Mouse (Mus musculus) bone marrow, adult 2 months (tissue): Measurements from ENCODE around the gene Pde4c. TPM values are rescaled to one million over a fixed set of nuclear protein-coding genes. Genes with fewer than 3 reads are reported as not detected.

Experiments used
- H3K27ac ChIP-seq: fragments of 200-500 bp; 2 replicates; pipeline ENCODE4 v1.5.1; 2012; ENCODE audit warnings: low read depth, mild to moderate bottlenecking, control low read depth, inconsistent platforms, low read length; ENCODE audit not compliant: control insufficient read depth, poor library complexity, insufficient read depth
- H3K4me1 ChIP-seq: fragments of 200-500 bp; 2 replicates; pipeline ENCODE4 v1.6.1; 2011; ENCODE audit warnings: low read length; ENCODE audit not compliant: control insufficient read depth, insufficient read depth
- H3K4me3 ChIP-seq: fragments of 200-500 bp; replicated peaks from 2 replicates; pipeline ENCODE3; 2011; ENCODE audit warnings: mild to moderate bottlenecking, low read depth, low read length, control low read depth; ENCODE audit not compliant: control insufficient read depth
- CTCF ChIP-seq: fragments of 200-500 bp; IDR thresholded peaks from 2 replicates; pipeline ENCODE4 v1.5.1; 2011; ENCODE audit warnings: low read length, control low read depth; ENCODE audit not compliant: control insufficient read depth, insufficient read depth
- POLR2A ChIP-seq: fragments of 200-500 bp; IDR thresholded peaks from 2 replicates; pipeline ENCODE4 v1.6.1; 2011; ENCODE audit warnings: low read depth, mild to moderate bottlenecking, control low read depth, low read length, borderline replicate concordance; ENCODE audit not compliant: control insufficient read depth
- WGBS: fragments of 180-500 bp; shearing (Covaris S2); methylation state at CpG from one replicate; pipeline ENCODE4 v1.1.7; 2018; 5-methylcytosine and 5-hydroxymethylcytosine counted together
- polyA plus RNA-seq: library from polyadenylated mRNA; stranded (reverse); fragments of >200 nt; gene quantifications from 2 replicates; pipeline ENCODE4 v1.2.4, GENCODE M21; 2011; ENCODE audit warnings: low replicate concordance; ENCODE audit not compliant: missing spikeins, insufficient read depth, insufficient read length

Gene Pde4c
- polyA plus RNA-seq, 1 experiment, result 3.2 TPM

DNA sequence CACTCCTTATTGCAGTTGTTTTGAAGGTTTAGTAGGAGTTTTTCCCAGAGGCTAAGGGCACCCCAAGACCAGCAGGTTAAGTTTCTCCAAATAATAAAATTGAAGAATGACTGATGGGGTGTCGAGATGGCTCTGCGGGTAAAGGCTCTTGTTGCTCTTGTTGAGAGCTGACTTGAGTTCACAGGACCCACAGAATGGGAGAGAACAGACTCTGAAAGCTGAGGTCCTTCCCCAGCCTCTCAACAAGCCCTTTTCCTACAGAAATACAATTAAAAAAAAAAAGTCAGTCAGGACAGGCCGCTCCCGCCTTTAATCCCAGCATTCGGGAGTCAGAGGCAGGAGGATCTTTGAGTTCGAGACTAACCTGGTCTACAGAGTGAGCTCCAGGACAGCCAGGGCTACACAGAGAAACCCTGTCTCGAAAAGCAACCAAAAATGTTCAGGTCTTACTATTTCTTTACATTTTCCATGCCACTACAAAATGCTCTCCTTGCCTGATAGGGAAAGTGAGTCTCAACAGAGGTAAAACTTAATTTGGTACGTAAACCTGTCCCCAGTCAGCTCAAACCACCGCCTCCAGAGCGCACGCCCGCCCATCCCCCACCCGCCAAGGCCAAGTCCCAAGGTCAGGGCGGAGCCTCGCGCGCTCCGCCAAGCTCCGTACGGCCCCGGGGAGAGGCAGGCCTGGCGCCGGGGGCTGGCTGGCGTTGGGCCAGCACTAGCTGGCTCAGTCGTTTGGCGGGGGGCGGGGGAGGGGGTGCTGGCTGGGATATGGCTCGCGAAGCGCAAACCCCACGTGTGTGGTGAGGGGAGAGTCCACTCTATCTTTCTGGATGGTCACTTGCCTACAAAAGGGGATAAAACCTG lies 27.3 kb upstream of the Pde4c start:
- WGBS, result 3% methylated on average over 31 of the region's 31 CpGs
- H3K4me1 ChIP-seq, result peaks cover 8% of the 10 kb centered on the region
- TF ChIP-seq CTCF (no peak), POLR2A (peak; percentile 18; the same call in 1 of the 2 replicates)
- H3K27ac ChIP-seq, result peak overlapping the region; percentile 92
- H3K4me3 ChIP-seq, result no peak overlapping the region

DNA sequence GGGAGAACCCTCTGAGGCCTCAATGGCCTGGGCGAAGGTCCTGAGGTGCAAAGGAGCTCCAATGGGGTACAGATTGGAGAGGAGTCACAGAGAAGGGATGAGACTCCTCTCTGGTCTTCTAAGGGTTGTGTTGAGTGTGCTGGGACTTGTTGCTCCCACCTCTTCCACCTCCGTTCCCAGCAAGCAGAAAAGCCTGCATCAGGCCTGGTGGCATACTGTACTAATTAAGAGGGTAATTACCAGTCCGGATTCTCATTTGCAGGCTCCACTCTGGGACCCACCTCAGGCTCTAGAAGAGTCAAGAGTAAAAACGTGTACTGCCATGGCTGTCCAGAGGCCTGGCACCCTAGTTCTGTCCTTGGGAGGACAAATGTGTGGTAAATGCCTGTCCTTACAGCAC lies 26.6 kb upstream of the Pde4c start:
- Histone ChIP-seq H3K27ac (no peak overlapping the region), H3K4me3 (no peak overlapping the region), H3K4me1 (peaks cover 8% of the 10 kb centered on the region)
- 66% methylated on average over 4 of the region's 4 CpGs for WGBS
- TF ChIP-seq POLR2A, result no peak
- TF ChIP-seq CTCF, result no peak

DNA sequence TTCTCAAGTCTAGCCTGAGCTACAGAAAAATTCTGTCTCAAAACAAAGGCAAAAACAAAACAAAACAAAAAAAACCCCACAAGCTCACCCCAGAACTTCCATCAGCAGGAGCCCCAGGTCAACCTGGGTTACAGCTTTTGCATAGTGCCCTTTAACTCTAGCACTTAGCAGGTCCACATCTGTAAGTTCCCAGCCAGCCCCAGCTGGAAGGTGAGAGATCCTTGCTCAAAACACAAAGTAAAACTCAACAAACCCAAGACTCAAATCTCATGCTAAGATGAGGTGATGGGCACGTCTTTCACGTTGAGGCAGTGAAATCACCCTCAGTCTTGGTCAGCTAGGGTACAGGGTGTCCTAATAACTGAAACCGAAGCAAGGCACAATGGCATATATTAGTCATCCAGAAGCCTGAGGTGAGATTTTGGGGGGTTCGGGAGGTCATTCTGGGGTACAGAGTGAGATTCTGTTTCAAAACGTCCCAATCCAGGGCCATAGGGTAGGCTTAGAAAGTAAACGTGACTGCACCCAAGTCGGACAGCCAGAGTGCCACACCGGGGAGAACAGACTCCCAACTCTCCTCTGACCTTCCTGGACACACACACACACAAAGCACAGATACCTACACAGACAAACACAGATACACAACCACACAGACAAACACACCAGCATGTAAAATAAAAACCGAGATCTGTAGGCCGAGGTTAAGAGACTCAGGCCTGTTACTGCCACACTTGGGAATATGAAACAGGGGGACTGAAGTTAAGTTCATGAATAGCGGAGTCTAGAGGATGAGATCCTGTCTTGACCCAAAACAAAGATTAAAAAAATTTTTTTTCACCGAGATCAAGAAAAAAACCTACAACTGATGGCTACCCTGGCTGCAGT lies 25.9 kb upstream of the Pde4c start:
- TF ChIP-seq CTCF, result no peak
- TF ChIP-seq POLR2A, result no peak
- Histone ChIP-seq H3K27ac (peak overlapping the region; percentile 99), H3K4me3 (peak overlapping the region; percentile 11), H3K4me1 (peaks cover 8% of the 10 kb centered on the region)
- 67% methylated on average over 12 of the region's 12 CpGs for WGBS

DNA sequence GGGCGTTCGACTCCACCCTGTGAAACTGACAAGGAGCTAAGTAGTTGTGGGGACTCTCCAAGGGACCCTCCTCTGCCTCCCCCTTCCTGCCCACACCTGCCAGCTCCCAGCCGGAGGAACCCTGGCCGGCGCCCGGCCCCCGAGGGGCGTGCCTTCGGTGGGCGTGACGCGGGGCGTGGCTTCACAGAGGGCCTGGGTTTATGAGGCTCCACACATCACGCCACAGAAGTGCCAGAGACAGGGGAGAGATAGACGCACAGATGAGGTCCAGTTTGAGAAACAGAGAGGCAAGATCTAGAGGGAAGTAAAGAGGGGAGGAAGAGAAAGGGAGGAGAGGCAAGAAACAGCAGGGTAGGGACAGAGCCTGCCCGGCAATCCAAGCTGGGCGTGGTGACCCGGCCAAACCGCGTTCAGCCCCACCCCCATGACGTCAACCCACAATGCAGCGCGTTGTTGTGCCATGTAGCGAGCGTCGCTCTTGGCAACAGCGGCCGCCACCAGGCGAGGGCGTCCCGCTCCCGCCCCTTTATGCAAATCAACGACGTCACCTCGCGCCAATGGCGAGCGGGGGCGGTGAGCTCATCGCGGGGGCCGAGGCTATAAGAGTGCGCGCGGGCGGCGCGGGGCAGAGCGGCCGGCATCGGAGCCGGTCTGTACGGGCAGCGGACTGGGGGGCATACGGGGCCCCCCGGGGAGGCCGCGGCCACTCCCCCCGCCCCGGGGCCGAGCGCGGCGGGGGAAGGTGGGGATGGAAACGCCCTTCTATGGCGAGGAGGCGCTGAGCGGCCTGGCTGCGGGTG lies 25.0 kb upstream of the Pde4c start, which contains the start of gene Jund:
Gene Jund (plus strand): TSS at position 640 of the 800 bp plus-strand sequence.
- peak; percentile 98 for TF ChIP-seq POLR2A
- no peak for TF ChIP-seq CTCF
- Histone ChIP-seq H3K4me1 (peaks cover 6% of the 10 kb centered on the region), H3K4me3 (peak within 1 kb of the TSS; percentile 92), H3K27ac (peak within 1 kb of the TSS; percentile 99)
- WGBS, result 1% methylated on average over 69 of the region's 69 CpGs

DNA sequence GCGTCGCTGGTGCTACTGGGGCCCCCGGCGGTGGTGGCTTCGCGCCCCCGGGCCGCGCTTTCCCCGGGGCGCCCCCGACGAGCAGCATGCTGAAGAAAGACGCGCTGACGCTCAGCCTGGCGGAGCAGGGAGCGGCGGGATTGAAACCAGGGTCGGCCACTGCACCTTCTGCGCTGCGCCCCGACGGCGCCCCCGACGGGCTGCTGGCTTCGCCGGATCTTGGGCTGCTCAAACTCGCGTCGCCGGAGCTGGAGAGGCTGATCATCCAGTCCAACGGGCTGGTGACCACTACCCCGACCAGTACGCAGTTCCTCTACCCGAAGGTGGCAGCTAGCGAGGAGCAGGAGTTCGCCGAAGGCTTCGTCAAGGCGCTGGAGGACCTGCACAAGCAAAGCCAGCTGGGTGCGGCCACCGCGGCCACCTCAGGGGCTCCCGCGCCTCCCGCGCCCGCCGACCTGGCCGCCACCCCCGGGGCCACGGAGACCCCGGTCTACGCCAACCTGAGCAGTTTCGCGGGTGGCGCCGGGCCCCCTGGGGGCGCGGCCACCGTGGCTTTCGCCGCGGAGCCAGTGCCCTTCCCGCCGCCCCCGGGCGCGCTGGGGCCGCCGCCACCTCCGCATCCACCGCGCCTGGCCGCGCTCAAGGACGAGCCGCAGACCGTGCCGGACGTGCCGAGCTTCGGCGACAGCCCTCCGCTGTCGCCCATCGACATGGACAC lies 24.2 kb upstream of the Pde4c start:
- Histone ChIP-seq H3K27ac (peak overlapping the region; percentile 99), H3K4me1 (peaks cover 5% of the 10 kb centered on the region; the same call in 1 of the 2 replicates), H3K4me3 (peak overlapping the region; percentile 92)
- WGBS, result under 1% methylated on average over 89 of the region's 89 CpGs
- no peak for TF ChIP-seq CTCF

DNA sequence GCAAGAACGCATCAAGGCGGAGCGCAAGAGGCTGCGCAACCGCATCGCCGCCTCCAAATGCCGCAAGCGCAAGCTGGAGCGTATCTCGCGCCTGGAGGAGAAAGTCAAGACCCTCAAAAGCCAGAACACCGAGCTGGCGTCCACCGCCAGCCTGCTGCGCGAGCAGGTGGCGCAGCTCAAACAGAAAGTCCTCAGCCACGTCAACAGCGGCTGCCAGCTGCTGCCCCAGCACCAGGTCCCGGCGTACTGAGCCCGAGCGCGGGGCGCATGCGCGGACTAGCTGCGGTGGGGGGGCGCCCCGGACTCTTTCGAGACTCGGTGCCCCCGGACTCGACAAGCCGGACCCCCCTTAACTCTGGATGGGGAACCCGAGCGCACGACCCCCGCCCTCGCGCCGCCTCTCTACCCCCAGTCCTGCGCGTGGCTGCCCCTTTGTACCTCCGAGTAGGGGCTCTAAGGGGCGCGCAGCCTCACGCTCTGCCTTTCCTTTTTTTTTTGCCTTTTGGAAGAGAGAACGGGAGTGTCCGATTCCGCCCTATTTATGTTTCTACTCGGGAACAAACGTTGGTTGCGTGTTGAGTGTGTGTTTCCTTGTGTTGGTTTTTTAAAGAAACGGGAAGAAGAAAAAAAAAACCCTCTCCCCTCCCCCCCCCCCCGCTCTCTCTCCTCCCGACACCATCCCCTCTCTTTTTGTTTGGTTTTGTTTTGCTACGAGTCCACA lies 23.5 kb upstream of the Pde4c start:
- WGBS, result under 1% methylated on average over 59 of the region's 59 CpGs
- Histone ChIP-seq H3K4me3 (peak overlapping the region; percentile 92), H3K27ac (peak overlapping the region; percentile 99), H3K4me1 (peaks cover 5% of the 10 kb centered on the region; the same call in 1 of the 2 replicates)
- peak; percentile 19; the same call in 1 of the 2 replicates for TF ChIP-seq CTCF
- peak; percentile 93 for TF ChIP-seq POLR2A

DNA sequence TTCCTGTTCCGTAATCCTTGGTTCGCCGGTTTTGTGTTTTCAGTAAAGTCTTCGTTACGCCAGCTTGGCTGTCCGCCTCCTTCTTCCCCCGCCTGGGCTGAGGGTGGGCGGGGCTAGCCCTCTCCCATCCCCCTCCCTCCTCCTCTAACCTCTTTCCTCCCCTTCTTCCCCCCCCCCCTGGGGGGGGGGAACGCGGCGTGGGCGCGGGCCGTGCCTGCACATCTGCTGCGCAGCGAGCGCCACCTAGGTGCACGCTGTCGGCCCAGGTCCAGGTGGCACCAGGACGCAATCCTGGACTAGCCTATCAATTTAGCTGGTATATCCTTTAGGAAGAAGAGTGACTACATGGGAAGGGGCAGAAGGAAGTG lies 23.0 kb upstream of the Pde4c start:
- TF ChIP-seq POLR2A (peak; percentile 79), CTCF (peak; percentile 89)
- H3K4me1 ChIP-seq, result peaks cover 5% of the 10 kb centered on the region; the same call in 1 of the 2 replicates
- WGBS, result under 1% methylated on average over 20 of the region's 20 CpGs

More for the DNA sequence above, 23.0 kb upstream of the Pde4c start:
- Histone ChIP-seq H3K27ac (peak overlapping the region; percentile 99), H3K4me3 (peak overlapping the region; percentile 66)
